Mouse (Mus musculus): ENCODE data around the gene Morn4. TPM values are rescaled to one million over a fixed set of nuclear protein-coding genes. Genes with fewer than 3 reads are reported as not detected.
"Not testable (repeated sequence)": the region's sequence is repeated elsewhere in the genome, so short reads cannot be mapped to it uniquely, and the experiment has no call there.

Gene Morn4
- polyA plus RNA-seq, 1 experiment from 2014 or later, result 81.4 TPM

GRCm38 (mm10) chr19:42120451-42120850 lies 34.3 kb upstream of the Morn4 start:
- no peak for ATAC-seq (ENCODE audit: low FRiP score)
- no peaks in the 10 kb centered on the region for H3K4me1 ChIP-seq
- no peak overlapping the region for H3K9ac ChIP-seq
- H3K36me3 ChIP-seq, result peaks cover 56% of the 10 kb centered on the region
- H3K27me3 ChIP-seq, result no peaks in the 10 kb centered on the region
- 91% methylated on average over 8 of the region's 8 CpGs for WGBS
- H3K4me2 ChIP-seq (replicated peaks), result no peak overlapping the region
- no peaks in the 10 kb centered on the region for H3K9me3 ChIP-seq (replicated peaks)
- H3K4me3 ChIP-seq, result no peak overlapping the region
- H3K27ac ChIP-seq, result no peak overlapping the region

GRCm38 (mm10) chr19:42118596-42118995 lies 32.4 kb upstream of the Morn4 start:
- WGBS, result 87% methylated on average over 5 of the region's 5 CpGs
- Histone ChIP-seq H3K9me3 (replicated peaks) (no peaks in the 10 kb centered on the region), H3K27me3 (no peaks in the 10 kb centered on the region), H3K36me3 (peaks cover 69% of the 10 kb centered on the region), H3K9ac (no peak overlapping the region), H3K4me1 (no peaks in the 10 kb centered on the region), H3K4me3 (no peak overlapping the region), H3K4me2 (replicated peaks) (no peak overlapping the region), H3K27ac (no peak overlapping the region)
- ATAC-seq (ENCODE audit: low FRiP score), result no peak

- Histone ChIP-seq H3K27me3 (no peaks in the 10 kb centered on the region), H3K9ac (no peak overlapping the region), H3K4me2 (replicated peaks) (no peak overlapping the region), H3K4me1 (no peaks in the 10 kb centered on the region), H3K36me3 (peaks cover 70% of the 10 kb centered on the region), H3K9me3 (replicated peaks) (no peaks in the 10 kb centered on the region), H3K27ac (no peak overlapping the region), H3K4me3 (no peak overlapping the region)
- WGBS, result 96% methylated on average over 9 of the region's 9 CpGs
- no peak for ATAC-seq (ENCODE audit: low FRiP score)
Observed at GRCm38 (mm10) chr19:42118142-42118541, 32.0 kb upstream of the Morn4 start.

GRCm38 (mm10) chr19:42115783-42116335 lies 29.7 kb upstream of the Morn4 start:
- no peak for ATAC-seq (ENCODE audit: low FRiP score)
- Histone ChIP-seq H3K9ac (no peak overlapping the region), H3K27ac (no peak overlapping the region), H3K36me3 (peaks cover 55% of the 10 kb centered on the region), H3K4me2 (replicated peaks) (no peak overlapping the region), H3K4me3 (no peak overlapping the region), H3K27me3 (no peaks in the 10 kb centered on the region), H3K4me1 (no peaks in the 10 kb centered on the region), H3K9me3 (replicated peaks) (no peaks in the 10 kb centered on the region)
- 93% methylated on average over 4 of the region's 4 CpGs for WGBS

GRCm38 (mm10) chr19:42104681-42105080 lies 18.5 kb upstream of the Morn4 start:
- Histone ChIP-seq H3K9ac (no peak overlapping the region), H3K27ac (no peak overlapping the region), H3K4me3 (no peak overlapping the region), H3K4me2 (replicated peaks) (no peak overlapping the region), H3K36me3 (peaks cover 47% of the 10 kb centered on the region), H3K27me3 (no peaks in the 10 kb centered on the region), H3K9me3 (replicated peaks) (no peaks in the 10 kb centered on the region), H3K4me1 (no peaks in the 10 kb centered on the region)
- WGBS, result 96% methylated on average over 9 of the region's 9 CpGs
- ATAC-seq (ENCODE audit: low FRiP score), result no peak

- H3K27ac ChIP-seq, result no peak overlapping the region
- peaks cover 26% of the 10 kb centered on the region for H3K36me3 ChIP-seq
- no peak for ATAC-seq (ENCODE audit: low FRiP score)
- no peak overlapping the region for H3K4me2 ChIP-seq (replicated peaks)
- H3K4me3 ChIP-seq, result no peak overlapping the region
- no peak overlapping the region for H3K9ac ChIP-seq
- no peaks in the 10 kb centered on the region for H3K27me3 ChIP-seq
- WGBS, result 95% methylated on average over 3 of the region's 3 CpGs
- no peaks in the 10 kb centered on the region for H3K9me3 ChIP-seq (replicated peaks)
- H3K4me1 ChIP-seq, result no peaks in the 10 kb centered on the region
Observed at GRCm38 (mm10) chr19:42099406-42099805, 13.2 kb upstream of the Morn4 start.

- H3K36me3 ChIP-seq, result peaks cover 8% of the 10 kb centered on the region
- H3K9me3 ChIP-seq (replicated peaks), result no peaks in the 10 kb centered on the region
- H3K4me3 ChIP-seq, result peak overlapping the region; percentile 99
- peak overlapping the region; percentile 94 for H3K27ac ChIP-seq
- H3K9ac ChIP-seq, result peak overlapping the region; percentile 90
- whole genome bisulfite sequencing, result under 1% methylated on average over 50 of the region's 52 CpGs
- H3K4me1 ChIP-seq, result peaks cover 26% of the 10 kb centered on the region
- H3K4me2 ChIP-seq (replicated peaks), result peak overlapping the region; percentile 90
- no peaks in the 10 kb centered on the region for H3K27me3 ChIP-seq
- ATAC-seq (ENCODE audit: low FRiP score), result peak; percentile 80
Observed at GRCm38 (mm10) chr19:42090637-42091141, 4.5 kb upstream of the Morn4 start.

- peak within 1 kb of the TSS; percentile 94 for H3K27ac ChIP-seq
- H3K4me1 ChIP-seq, result peaks cover 26% of the 10 kb centered on the region
- peaks cover 8% of the 10 kb centered on the region for H3K36me3 ChIP-seq
- H3K27me3 ChIP-seq, result no peaks in the 10 kb centered on the region
- peak; percentile 98 for ATAC-seq (ENCODE audit: low FRiP score)
- peak within 1 kb of the TSS; percentile 90 for H3K9ac ChIP-seq
- 1% methylated on average over 55 of the region's 55 CpGs for WGBS
- no peaks in the 10 kb centered on the region for H3K9me3 ChIP-seq (replicated peaks)
- peak within 1 kb of the TSS; percentile 90 for H3K4me2 ChIP-seq (replicated peaks)
- H3K4me3 ChIP-seq, result peak within 1 kb of the TSS; percentile 99
Observed at GRCm38 (mm10) chr19:42089748-42090595, 3.8 kb upstream of the Morn4 start, which contains the start of gene Pi4k2a. Gene Pi4k2a (plus strand): TSS chr19:42090470.

GRCm38 (mm10) chr19:42089103-42089747 lies 3.1 kb upstream of the Morn4 start:
- no peaks in the 10 kb centered on the region for H3K9me3 ChIP-seq (replicated peaks)
- H3K4me1 ChIP-seq, result peaks cover 26% of the 10 kb centered on the region
- H3K27ac ChIP-seq, result peak overlapping the region; percentile 81
- ATAC-seq (ENCODE audit: low FRiP score), result no peak
- H3K4me3 ChIP-seq, result peak overlapping the region; percentile 99
- peaks cover 8% of the 10 kb centered on the region for H3K36me3 ChIP-seq
- 28% methylated on average over 14 of the region's 14 CpGs for WGBS
- 0 out of 2 replicates have a peak overlapping the region, but pooled peaks have one; percentile 41 for H3K9ac ChIP-seq
- peak overlapping the region; percentile 90 for H3K4me2 ChIP-seq (replicated peaks)
- no peaks in the 10 kb centered on the region for H3K27me3 ChIP-seq

GRCm38 (mm10) chr19:42085690-42086089 lies 467 bp downstream of the Morn4 start:
- Histone ChIP-seq H3K4me2 (replicated peaks) (peak overlapping the region; percentile 93), H3K27ac (peak overlapping the region; percentile 49; the same call in 1 of the 2 replicates), H3K9me3 (replicated peaks) (no peaks in the 10 kb centered on the region), H3K4me3 (peak overlapping the region; percentile 79), H3K27me3 (no peaks in the 10 kb centered on the region), H3K4me1 (peaks cover 13% of the 10 kb centered on the region), H3K36me3 (no peaks in the 10 kb centered on the region), H3K9ac (peak overlapping the region; percentile 81)
- no peak; the same call in 1 of the 2 replicates for ATAC-seq (ENCODE audit: low FRiP score)
- WGBS, result 8% methylated on average over 10 of the region's 10 CpGs

- peaks cover 17% of the 10 kb centered on the region; the same call in 1 of the 2 replicates for H3K36me3 ChIP-seq
- not testable (repeated sequence) for H3K27ac ChIP-seq; H3K9ac ChIP-seq; ATAC-seq (ENCODE audit: low FRiP score); H3K4me3 ChIP-seq; H3K4me1 ChIP-seq; H3K27me3 ChIP-seq; H3K9me3 ChIP-seq (replicated peaks); H3K4me2 ChIP-seq (replicated peaks)
- WGBS, result 91% methylated on average over 5 of the region's 5 CpGs
Observed at GRCm38 (mm10) chr19:42081613-42082012, 4.5 kb downstream of the Morn4 start.

GRCm38 (mm10) chr19:42080469-42080868 lies 5.7 kb downstream of the Morn4 start:
- Histone ChIP-seq H3K27me3 (no peaks in the 10 kb centered on the region), H3K36me3 (peaks cover 28% of the 10 kb centered on the region), H3K4me1 (peaks cover 3% of the 10 kb centered on the region; the same call in 1 of the 2 replicates), H3K9ac (no peak overlapping the region), H3K27ac (no peak overlapping the region), H3K4me2 (replicated peaks) (no peak overlapping the region), H3K9me3 (replicated peaks) (no peaks in the 10 kb centered on the region), H3K4me3 (no peak overlapping the region)
- no peak for ATAC-seq (ENCODE audit: low FRiP score)
- 81% methylated on average over 11 of the region's 11 CpGs for WGBS

All from hindbrain, embryonic 12.5 days (tissue).